Mouse (Mus musculus) liver, embryonic 14.5 days (tissue): ENCODE data around the gene Itfg2.

Source experiments
- CTCF ChIP-seq: IDR thresholded peaks from 2 replicates; pipeline ENCODE4 v1.5.1; 2016; ENCODE audit warnings: antibody characterized with exemption, low read depth, control low read depth
- EP300 ChIP-seq: IDR thresholded peaks from 2 replicates; pipeline ENCODE4 v1.6.1; 2016; ENCODE audit warnings: antibody characterized with exemption, low read depth

DNA sequence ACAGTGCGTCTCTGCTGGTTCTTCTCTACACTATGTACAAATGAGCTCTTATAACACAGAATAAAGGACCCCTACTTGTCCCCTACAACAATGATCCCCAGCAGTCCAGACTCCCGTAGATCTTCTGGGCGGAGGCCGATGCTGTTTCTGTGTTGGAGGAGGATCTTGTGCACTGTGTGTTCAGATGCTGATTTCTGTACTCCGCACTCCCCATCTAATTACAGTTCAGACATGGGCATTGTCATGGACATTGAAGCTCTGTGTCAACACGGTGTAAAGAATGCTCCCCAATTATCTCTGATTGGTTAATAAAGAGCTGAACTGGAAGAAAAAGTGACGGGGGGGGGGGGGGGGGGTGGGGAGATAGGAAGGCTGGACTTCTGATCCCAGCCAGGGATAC, 41.3 kb upstream of the Itfg2 start:
- TF ChIP-seq EP300 (no peak), CTCF (no peak)
